Mouse (Mus musculus) heart, adult 2 months (tissue): ENCODE measurements around the gene Gm37240.

ENCODE experiments used
- CTCF ChIP-seq: fragments of 200-600 bp; IDR thresholded peaks from 2 replicates; pipeline ENCODE4 v1.8.1; 2022; ENCODE audit warnings: antibody characterized with exemption, mild to moderate bottlenecking, moderate library complexity
- EP300 ChIP-seq: fragments of 200-500 bp; IDR thresholded peaks from 2 replicates; pipeline ENCODE4 v1.6.1; 2011; ENCODE audit warnings: low read depth, low read length, control low read depth; ENCODE audit not compliant: insufficient read depth
- POLR2A ChIP-seq: fragments of 200-500 bp; IDR thresholded peaks from 2 replicates; pipeline ENCODE4 v1.6.1; 2011; ENCODE audit warnings: mild to moderate bottlenecking, low read depth, low read length, control low read depth; ENCODE audit not compliant: insufficient read depth

DNA sequence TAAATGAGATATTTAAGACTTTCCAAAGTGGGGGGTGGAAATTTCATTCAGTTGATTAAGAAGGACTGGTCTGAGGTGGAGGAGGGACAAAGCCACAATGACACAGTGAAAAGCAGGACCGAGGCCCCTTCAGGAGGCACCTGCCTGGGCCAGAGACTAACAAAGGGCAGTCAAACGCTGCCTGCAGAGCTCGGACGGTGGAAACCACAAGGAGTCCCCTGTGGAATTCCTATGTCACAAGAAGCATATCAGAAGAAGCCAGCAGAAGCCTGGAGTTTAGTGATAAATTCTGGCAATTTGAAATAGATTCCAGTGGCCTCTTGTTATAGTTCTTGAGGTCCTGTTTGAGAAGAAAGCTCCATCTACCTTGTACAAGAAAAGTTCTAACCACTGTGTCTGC is 30.2 kb downstream of the Gm37240 start:
- no peak for TF ChIP-seq EP300
- TF ChIP-seq CTCF, result no peak
- no peak for TF ChIP-seq POLR2A
